Mouse (Mus musculus) Muller cell, postnatal 12 days (primary cell): Measurements from ENCODE around the gene Inka1.

ENCODE experiments used
- DNase-seq: peaks from one replicate; pipeline ENCODE4 v3.0.0-alpha.2; 2015; ENCODE audit errors: inconsistent ontology term

Inka1 gene

DNA sequence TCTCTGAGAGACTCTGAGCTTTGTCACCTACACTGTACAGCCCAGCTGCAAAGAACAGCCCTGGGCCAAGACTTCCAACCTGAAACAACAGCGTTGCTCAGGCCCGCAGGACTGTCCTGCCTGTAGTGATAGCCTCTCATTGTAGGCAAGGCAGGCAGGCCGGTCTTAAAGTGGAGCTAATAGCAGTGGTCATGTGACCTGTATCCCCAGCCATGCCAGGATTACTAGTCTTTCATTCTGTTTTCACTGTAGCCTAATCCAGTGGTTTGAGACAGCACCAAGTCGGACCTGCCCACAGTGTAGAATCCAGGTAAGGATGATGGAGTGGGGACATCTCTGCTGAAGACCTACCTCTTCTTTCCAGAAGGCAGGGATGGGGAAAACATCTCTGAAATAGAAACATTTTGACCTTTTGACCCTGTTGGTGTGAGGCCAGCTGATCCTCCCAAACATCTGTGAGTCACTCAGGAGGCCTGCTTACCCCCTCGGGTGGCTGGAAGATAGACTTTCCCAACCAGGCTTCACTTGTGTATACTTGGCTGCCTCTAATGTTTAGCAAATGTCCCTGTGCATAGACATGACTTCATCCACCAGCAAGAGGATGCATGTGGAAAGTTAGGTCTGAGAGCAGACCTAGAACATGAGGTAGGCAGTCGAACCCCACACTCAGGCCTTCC, 29.9 kb downstream of the Inka1 start:
- no peak for DNase-seq

DNA sequence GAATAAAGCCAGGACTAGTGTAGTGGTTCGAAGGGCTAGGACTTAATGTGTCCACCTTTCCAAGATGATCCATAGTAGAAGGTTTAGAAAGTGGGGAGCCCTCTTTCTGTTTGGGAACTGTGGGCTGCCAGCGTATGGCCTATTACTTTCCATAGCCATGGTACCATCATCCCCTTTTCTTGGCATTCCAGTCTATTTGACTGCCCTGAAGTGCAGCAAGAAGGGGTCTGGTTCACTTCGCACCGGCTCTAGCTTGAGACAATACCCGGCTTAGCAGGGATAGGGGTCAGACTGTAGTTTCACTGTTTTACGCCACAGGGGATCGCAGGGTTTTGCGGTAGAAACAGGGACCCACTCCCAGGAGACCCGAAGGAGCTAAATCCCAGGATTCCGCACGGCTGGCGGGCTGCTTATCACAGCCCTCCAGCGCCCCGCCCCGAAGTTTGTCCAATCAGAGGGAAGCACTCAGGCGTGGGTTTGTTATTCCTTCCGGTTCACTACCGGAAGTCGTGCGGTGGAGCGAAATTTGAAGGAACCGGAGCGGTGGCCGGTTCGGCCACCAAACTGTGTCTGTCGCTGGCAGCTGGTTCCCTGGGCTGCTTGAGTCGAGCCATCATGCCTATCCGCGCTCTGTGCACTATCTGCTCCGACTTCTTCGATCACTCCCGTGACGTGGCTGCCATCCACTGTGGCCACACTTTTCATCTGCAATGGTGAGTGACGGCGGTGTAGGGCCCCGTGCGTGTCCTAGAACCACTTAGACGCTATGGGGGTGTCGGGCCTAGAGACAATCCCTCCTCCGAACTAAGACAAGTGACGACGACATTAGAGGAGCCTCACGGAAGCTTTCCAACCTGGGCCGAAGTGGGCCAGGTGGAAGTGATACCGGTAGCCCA, 35.0 kb downstream of the Inka1 start:
- DNase-seq, result peak; percentile 84

DNA sequence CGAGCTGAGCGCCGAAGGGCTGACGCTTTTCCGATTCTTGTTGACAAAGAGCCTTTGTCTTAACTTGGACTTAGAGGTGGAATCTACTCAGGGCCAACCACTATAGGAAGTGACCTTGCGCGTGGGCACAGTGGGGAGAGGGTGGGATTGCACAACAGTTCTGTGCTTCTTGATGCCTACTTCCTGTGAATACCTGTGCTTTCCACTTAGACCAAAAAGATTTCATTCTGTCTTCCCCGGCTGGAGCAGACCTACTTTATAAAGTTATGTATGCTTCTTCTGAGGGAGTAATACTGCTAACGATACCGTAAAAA, 35.8 kb downstream of the Inka1 start, which contains the start of gene Traip:
TSS of gene Traip (plus strand) at position 215 of the 314 bp plus-strand sequence.
- DNase-seq, result no peak

DNA sequence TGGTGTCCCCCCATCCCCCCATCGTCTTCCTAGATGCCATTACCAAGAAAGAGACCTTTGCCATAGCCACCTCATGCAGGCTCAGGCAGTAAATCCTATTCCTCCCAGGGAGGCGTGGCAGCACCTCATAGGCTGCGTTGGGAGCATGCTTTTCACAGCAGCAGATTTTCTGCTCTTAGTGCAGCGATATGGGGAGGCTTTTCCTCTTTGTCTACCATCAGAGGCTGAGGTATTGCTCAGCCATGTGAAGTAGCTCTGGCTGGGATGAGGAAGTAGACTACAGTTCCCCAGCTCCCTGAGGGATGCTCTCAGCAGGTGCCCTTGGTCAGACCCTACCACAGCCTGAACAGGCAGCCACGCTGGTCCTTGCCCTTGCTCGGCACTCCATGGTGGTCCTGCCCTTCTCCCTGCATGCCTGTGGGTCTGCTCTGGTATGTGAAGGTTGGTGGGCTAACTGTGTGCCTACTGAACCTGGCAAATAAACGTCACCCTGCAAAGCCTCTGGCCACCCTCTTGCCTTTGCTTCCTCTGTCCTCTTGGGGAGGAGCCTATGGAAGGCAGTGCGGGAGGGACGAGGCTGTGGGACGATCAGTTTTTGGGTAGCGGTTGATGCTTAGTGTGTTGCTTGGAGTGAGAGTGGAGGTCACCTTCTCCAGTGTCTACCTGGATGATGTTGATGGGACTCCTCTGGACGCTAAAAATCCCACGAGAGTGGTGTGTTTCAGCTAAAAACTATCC, 36.3 kb downstream of the Inka1 start:
- no peak for DNase-seq

DNA sequence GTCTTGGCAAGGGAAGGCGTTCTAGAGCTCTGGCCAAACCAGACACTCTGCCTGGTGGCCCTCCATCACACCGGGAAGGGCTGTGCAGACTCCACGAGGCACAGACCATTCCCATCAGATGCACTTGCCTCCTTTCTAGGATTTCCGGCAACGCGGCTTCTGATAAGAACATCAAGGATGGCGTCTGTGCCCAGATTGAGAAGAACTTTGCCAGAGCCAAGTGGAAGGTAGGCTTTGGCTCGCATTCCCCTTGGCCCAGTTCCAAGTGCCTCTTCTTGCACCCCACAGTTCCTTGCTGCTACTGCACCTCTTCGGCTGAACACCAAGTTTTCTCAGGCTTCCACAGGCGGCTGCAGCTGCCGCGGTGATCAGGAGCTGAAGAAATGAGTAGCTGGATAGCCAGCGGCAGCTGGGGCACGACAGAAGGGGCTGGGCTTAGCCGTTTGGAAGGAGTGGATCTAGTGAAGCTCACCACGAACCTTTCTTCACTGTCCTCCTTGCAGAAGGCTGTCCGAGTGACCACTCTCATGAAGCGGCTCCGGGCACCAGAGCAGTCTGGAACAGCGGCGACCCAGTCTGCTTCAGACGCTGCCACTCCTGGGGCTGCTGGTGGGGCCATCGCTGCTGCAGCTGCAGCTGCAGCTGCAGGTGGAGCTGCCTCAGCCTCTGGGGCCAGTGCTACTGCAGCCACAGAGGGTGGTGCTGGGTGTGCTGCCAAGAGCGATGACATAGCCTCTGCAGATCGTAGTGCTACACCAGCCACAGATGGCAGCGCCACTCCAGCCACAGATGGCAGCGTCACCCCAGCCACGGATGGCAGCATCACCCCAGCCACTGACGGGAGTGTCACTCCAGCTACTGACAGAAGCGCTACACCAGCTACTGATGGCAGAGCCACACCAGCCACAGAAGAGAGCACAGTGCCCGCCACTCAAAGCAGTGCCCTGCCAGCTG, 38.2 kb downstream of the Inka1 start:
- DNase-seq, result no peak

DNA sequence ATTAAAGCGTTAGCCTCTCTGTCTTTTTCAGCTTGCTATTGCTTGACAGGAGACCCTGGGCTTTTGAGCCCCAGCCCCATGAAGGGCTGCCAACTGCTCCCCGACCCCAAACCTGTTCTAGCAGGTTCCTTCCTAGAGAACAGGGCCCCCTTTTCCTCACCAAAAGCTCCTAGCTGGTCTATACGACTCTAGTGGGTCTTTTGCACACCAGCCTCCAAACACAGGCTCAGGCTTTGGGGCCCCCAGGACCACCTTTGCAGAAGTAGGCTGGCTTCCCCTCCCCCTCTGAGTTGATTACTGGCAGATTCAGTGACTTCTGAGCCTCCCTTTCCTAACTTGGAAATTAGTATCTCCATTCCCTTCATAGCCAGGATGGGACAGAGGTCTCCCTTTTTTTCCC, 48.8 kb downstream of the Inka1 start:
- no peak for DNase-seq

DNA sequence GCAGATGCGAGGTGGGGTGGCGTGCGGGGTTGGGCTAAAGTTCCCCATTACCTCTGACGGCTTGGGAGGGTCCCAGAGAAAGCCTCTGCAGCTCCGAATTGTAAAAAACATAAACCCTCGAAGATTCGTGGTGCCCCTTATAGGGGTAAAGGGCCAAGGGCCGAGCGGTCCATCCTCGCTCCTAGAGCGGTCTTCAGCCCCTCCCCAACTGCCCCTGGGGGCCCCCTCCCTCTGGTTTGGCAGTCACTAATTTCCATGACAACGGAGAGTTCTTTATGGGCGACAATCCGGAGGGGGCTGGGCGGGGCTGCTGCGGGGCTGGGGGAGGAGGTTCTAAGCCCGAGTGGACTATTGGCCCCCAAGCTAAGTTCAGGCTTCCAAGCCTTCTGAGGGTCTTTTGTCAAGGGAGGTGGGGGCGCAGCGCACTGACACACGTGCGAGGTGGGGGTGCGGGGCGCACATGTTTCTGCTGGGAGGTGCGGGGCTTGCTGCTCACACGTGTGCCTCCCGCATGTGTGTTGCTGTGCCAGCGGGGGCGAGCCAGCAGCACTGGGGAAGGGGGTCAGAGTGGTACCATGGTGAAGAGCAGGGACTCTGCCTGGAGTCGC, 49.4 kb downstream of the Inka1 start:
- DNase-seq, result no peak

DNA sequence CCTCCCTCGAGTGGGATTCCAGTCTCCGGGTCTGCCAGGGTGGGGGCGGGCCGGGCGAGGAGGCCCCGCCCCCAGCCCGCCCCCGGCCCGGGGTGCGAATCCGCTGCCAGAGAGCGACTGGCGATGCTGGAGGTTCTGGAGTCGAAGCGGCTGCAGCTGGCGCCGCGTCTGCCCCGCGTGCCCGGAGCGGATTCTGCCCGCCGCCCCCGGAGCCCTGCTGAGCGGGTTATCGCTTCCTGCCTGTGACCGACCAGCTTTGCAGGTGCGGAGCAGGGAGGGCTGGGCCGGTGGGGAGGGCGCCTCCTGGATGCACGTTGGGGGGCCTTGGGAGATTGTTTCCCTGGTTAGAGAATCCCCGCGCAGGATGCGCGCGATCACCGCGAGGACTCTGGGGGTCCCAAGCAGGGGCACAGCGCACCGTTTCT, 49.9 kb downstream of the Inka1 start:
- DNase-seq, result peak; percentile 55

DNA sequence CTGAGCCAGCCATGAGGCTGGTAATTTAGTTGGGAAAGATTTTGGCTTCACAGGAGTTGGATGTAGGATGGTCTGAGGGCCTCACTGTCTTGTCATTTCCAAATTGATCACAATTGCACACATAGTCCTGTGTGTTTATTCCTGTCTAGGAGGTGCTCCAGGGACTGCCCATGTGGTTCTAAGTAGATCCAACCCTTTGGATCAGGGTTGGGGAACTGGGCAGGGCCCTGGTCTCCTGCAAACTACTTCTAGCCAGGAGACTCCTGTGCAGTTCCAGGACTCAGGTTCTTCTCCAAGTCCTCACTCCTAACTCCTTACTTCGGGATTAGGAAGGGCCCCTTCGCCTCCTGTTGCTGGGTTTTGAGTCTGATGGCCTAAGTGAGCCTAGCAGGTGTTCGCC, 50.3 kb downstream of the Inka1 start, which contains the start of gene Camkv:
TSS of gene Camkv (plus strand) at position 301 of the 400 bp plus-strand sequence.
- no peak for DNase-seq
